Mouse (Mus musculus) ovary, postnatal 36 days (tissue): Measurements from ENCODE around the gene Tmem185b.

Experiments used
- DNase-seq: peaks from one replicate; pipeline ENCODE4 v3.0.0; 2022; ENCODE audit warnings: low spot score, mixed read lengths

Tmem185b gene

GRCm38 (mm10) chr1:119540836-119541557 lies 15.0 kb downstream of the Tmem185b start:
- DNase-seq = no peak

GRCm38 (mm10) chr1:119541570-119541969 lies 15.6 kb downstream of the Tmem185b start:
- DNase-seq = no peak

- DNase-seq = no peak
These were observed 17.4 kb downstream of the Tmem185b start for GRCm38 (mm10) chr1:119543316-119543715.

- no peak for DNase-seq
These were observed 18.7 kb downstream of the Tmem185b start for GRCm38 (mm10) chr1:119544611-119545155.

GRCm38 (mm10) chr1:119545164-119545563 lies 19.2 kb downstream of the Tmem185b start:
- DNase-seq = no peak

GRCm38 (mm10) chr1:119545671-119546070 lies 19.7 kb downstream of the Tmem185b start:
- DNase-seq = no peak

GRCm38 (mm10) chr1:119546490-119546889 lies 20.5 kb downstream of the Tmem185b start:
- no peak for DNase-seq

GRCm38 (mm10) chr1:119548668-119549326 lies 22.8 kb downstream of the Tmem185b start:
- DNase-seq = peak; percentile 67

- no peak for DNase-seq
These were observed 23.3 kb downstream of the Tmem185b start for GRCm38 (mm10) chr1:119549327-119549689.

- DNase-seq = no peak
These were observed 24.1 kb downstream of the Tmem185b start for GRCm38 (mm10) chr1:119550064-119550463.

GRCm38 (mm10) chr1:119551651-119552050 lies 25.7 kb downstream of the Tmem185b start:
- no peak for DNase-seq

- DNase-seq = no peak
These were observed 29.7 kb downstream of the Tmem185b start for GRCm38 (mm10) chr1:119555651-119556050.

- DNase-seq = no peak
These were observed 31.9 kb downstream of the Tmem185b start for GRCm38 (mm10) chr1:119557641-119558395.

- no peak for DNase-seq
These were observed 39.6 kb downstream of the Tmem185b start for GRCm38 (mm10) chr1:119565531-119565930.

- DNase-seq = no peak
These were observed 44.2 kb downstream of the Tmem185b start for GRCm38 (mm10) chr1:119570134-119570533.
